Mouse (Mus musculus) liver, adult (tissue): ENCODE results near the gene Nppa.

Experiments used
- GATA4 ChIP-seq: IDR thresholded peaks from 2 replicates; pipeline ENCODE4 v1.6.1; 2014; ENCODE audit warnings: mild to moderate bottlenecking, low read length; ENCODE audit not compliant: insufficient replicate concordance

The Nppa gene

DNA sequence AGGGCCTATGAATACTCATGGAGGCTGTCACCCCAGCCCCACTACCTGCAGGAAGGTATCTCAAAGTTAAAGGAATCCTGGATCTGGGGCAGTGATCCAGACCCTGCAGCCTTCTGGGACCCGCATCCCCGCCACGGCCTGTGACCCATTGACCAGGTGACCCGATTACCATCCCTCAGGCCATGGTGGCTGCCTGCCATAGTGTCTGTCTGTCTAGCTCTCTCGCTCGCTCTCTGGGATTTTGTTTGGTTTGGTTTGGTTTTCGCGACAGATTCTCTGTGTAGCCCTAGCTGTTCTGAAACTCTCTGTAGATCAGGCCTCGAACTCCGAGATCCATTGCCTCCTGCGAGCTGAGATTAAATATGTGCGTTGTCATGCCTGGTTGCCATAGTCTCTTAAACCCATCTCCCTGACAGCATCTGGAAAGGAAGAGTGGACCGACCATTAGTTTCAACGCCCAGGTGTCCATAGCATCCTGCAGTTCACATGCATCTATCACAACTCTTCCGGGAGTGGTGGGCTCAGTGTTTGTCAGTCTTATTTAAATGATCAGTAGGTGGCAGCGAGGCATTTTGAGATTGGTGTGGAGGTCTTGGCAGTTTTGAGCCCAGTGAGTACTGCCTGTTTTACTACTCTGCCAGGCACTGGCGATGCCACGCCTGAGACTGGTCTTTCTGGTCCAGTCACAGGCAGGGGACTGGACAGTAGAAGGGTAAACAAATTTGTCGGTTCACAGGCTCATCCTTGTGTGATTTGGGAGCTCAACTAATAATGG lies 38.9 kb downstream of the Nppa start:
- TF ChIP-seq GATA4: no peak

DNA sequence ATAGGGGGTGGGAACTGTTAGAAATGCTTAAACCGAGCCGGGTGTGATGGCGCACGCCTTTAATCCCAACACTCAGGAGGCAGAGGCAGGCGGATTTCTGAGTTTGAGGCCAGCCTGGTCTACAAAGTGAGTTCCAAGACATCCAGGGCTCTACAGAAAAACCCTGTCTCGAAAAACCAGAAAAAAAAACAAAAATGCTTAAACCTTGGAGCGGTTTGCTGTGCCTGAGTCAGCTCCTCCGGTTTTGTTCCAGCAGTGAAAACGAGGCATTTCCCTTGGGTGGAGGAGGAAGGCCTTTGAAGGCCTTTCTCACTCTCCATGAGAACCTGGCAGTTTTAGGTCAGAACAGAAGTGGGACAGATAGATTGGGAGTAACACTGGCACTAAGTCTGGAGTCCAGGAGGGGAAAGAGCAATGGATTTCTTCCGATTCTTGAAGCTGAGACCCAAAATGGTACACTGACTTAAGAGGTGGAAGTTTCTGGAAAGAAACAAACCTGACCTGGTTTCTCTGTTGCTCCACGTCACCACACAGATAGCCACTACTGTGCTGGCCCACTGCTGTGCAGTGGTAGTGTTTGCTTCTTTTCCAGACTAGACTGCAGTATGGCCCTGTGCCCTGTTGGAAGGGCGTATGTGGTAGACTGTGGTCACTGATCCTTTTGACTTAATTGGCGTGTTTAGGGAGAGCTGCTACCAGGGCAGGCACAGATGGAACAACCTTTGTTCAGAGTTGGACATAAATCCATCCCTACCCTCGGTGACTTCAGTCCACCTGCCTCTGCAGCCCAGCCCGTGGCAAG lies 39.7 kb downstream of the Nppa start:
- TF ChIP-seq GATA4: no peak

DNA sequence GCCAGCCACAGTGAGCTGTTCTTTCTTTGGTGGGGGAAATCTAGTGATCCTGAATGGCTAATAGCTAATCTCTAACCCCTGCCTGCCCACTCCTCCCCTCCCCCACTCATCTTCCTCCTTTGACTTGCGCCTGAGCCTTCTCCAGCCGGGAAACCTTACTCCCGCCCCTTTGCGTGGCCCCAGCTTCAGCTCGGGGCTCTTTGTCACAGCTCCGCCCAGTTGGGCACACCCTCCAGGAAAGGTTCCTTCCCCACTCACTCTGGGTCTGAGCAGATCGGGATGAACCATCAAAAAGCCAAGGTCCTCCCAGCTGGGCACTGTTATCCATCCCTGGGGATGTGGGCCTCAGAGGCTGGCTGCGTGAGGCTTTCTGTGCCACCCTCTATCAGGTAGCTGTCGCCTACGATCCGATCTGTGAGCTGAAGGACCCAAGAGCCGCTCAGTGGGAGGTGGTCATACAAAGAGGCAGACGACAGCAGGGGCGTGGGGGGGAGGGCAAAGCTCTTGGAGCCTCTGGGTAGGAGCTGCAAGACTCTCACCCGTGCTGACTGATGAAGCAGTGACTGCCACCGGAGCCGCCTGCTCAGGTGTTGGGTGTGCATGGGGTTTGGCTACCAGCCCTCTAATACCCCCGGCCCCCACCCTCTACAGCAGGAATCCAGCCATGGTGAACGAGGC lies 40.5 kb downstream of the Nppa start:
- no peak for TF ChIP-seq GATA4

DNA sequence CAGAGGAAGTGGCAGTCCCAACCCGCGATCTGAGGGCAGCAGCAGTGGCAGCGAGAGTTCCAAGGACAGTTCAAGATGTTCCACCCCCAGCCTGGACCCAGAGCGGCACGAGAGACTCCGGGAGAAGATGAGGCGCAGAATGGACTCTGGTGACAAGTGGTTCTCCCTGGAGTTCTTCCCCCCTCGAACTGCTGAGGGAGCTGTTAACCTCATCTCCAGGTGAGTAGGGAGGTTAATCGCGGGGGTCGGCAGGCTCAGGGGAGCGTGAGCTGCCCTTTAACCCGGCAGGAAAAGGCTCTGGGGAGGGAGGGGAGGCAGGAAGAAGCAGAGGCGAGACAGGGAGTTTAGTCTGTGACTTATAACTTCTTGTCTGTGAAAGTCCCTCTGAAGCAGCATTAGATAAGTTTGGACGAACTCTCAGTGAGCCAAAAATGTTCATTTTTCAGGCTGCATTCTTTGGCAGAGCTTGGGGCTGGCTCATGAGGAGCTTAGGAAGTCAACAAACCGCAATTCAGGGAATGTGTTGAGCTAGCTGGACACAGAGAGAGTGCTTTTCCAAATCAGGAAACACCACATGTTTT lies 41.2 kb downstream of the Nppa start:
- peak; percentile 8; the same call in 1 of the 2 replicates for TF ChIP-seq GATA4

DNA sequence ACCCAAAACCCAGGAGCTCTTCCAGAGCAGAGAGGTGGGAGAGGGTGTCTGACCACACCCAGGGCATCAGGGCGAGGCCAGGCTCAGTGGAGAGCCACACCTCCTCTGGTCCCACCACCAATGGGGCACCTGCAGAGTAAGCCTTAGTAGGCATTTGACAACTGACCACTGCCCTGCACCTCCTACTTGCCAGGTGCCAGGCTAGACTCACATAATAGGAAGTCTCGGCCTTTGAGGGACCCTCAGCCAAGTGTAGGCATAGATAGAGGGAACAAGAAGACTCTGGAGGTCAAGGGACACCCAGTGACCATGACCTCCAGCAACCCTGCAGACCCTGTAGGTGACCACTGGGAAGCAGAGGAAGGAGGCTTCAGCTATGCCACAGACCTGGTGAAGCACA lies 43.6 kb downstream of the Nppa start:
- no peak for TF ChIP-seq GATA4

DNA sequence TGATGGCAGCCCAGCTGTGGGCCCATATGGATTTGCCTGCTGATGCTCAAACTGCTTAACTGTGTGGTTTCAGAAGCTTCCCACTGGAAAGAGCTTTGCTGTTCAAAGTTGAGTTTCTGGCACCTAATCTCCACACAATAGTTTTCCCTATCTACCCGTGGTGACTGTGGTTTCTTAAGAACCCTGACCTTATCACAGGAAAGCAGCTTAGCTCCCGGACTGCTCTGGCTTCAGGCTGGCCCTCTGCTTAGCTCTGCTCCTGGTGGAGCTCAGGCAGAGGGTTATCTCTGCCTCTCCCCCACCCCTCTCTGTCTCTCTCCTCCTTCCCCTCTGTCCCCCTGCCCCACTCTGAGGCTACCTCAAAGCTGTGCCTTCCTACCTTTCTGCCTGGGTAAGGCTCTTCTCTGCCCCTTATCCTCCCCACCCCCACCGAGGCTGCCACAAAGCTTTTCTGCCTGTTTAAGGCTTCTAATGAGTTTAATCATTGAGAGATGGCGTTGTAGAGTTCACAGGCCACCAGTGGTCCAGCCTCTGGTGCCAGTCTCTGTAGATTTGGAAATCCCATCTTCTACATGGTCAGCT lies 46.0 kb downstream of the Nppa start:
- no peak for TF ChIP-seq GATA4

DNA sequence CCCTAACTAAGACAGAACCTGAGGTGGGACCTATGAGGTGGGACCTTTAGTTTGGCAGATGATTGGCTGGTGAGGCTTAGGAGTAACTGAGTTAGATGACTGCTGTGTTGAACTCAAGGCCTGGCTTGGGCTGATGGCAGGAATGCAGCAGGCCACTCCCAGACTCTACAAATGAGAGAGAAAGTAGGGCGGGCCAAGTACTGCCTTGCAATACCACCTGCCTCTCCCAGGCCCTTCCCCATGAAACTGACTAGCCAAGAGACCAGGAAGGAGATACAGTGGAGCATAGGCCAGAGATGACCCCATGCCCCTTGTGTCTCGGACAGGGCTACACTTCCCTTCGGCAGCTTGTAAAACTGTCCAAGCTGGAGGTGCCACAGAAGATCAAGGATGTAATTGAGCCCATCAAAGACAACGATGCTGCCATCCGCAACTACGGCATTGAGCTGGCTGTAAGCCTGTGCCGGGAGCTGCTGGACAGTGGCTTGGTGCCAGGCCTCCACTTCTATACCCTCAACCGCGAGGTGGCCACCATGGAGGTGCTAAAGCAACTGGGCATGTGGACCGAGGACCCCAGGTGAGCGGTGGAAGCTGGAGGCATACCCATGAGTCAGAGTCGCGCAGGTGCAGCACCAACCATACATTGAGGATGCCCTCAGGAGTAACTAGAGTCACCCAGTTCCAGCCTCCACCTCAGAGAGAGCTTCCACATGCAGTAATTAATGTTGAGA lies 50.7 kb downstream of the Nppa start:
- TF ChIP-seq GATA4: no peak
